Mouse (Mus musculus): ENCODE data around the gene Fam170b.

- TF ChIP-seq POLR2A (IDR thresholded peaks at IDR 0.05; ENCODE audit: borderline replicate concordance, insufficient read depth, low read length) (no peak), CTCF (IDR thresholded peaks at IDR 0.05; ENCODE audit: borderline replicate concordance, insufficient read depth, low read depth, low read length) (no peak)
Observed at GRCm38 (mm10) chr14:32823861-32824260, 9.9 kb upstream of the Fam170b start.
